Mouse (Mus musculus) intestine, embryonic 15.5 days (tissue): ENCODE results near the gene Actr2. TPM values are rescaled to one million over a fixed set of nuclear protein-coding genes. Genes with fewer than 3 reads are reported as not detected.
"Not testable (repeated sequence)": the region's sequence is repeated elsewhere in the genome, so short reads cannot be mapped to it uniquely, and the experiment has no call there.

ENCODE experiments used
- ATAC-seq: fragments of 200-750 bp; cut with Nextera tagmentation; 2 replicates; pipeline ENCODE4 v1.8.0; 2017; ENCODE audit warnings: moderate TSS enrichment, moderate library complexity
- H3K27ac ChIP-seq: fragments of 300-500 bp; sonication (generic); 2 replicates; pipeline ENCODE4 v1.5.1; 2015; ENCODE audit warnings: mild to moderate bottlenecking, inconsistent platforms
- H3K27me3 ChIP-seq: fragments of 300-500 bp; sonication (generic); replicated peaks from 2 replicates; pipeline ENCODE4 v1.6.1; 2015; ENCODE audit warnings: inconsistent platforms
- H3K36me3 ChIP-seq: fragments of 300-500 bp; sonication (generic); 2 replicates; pipeline ENCODE4 v1.6.1; 2015; ENCODE audit warnings: inconsistent platforms
- H3K4me1 ChIP-seq: fragments of 300-500 bp; sonication (generic); replicated peaks from 2 replicates; pipeline ENCODE4 v1.6.1; 2015; ENCODE audit warnings: inconsistent platforms
- H3K4me2 ChIP-seq: fragments of 300-500 bp; sonication (generic); replicated peaks from 2 replicates; pipeline ENCODE4 v1.6.1; 2015; ENCODE audit warnings: mild to moderate bottlenecking, inconsistent platforms
- H3K4me3 ChIP-seq: fragments of 300-500 bp; sonication (generic); replicated peaks from 2 replicates; pipeline ENCODE4 v1.5.1; 2015; ENCODE audit warnings: inconsistent platforms
- H3K9ac ChIP-seq: fragments of 300-500 bp; sonication (generic); 2 replicates; pipeline ENCODE4 v1.6.1; 2015; ENCODE audit warnings: inconsistent platforms
- H3K9me3 ChIP-seq: fragments of 300-500 bp; sonication (generic); 2 replicates; pipeline ENCODE4 v1.6.1; 2016; ENCODE audit warnings: inconsistent platforms
- WGBS: fragments of 180-500 bp; shearing (Covaris S2); methylation state at CpG from one replicate; pipeline ENCODE4 v1.1.7; 2015; 5-methylcytosine and 5-hydroxymethylcytosine counted together
- polyA plus RNA-seq: library from polyadenylated mRNA; unstranded; fragments of >200 nt; fragmentation: Nextera tagmentation; extraction: Ambion mirVana; gene quantifications from 2 replicates; pipeline ENCODE4 v1.2.1, GENCODE M21; 2015

Actr2 gene
- polyA plus RNA-seq, 1 experiment from 2014 or later: 135 TPM

DNA sequence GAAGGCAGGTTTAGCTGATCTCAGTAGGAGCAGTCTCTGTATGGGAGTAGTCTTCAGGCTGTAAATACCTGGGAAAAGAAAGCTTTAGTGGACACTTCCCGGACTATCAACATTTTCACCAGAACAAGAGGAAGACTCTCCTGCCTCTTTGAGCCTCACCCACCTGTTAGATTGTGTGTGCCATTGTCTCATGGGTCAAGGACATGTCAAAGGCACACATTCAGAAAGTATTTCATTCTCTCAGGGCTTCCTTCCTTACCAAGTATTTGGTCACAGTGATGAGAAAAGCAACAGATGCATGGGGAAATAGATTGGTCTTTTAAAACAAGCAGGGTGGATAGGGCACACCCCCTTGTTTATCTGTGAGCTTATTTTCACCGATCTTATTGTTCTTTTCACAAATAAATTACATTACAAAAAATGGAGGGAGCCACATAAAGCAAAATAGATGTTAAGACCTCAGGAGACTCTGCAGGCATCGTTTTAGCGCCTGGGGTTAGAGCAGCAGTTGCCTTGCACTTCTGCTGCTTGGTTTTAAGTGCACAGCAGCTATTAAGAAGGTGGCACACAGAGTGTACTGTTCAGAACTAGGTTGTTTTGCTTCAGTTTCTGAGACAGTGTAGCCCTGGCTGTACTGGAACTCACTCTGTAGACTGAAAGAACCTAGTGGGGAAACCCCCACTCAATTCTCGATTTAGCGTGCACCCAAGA, 25.9 kb upstream of the Actr2 start:
- no peak for ATAC-seq
- Histone ChIP-seq H3K27me3 (no peaks in the 10 kb centered on the region), H3K9ac (no peak overlapping the region), H3K27ac (no peak overlapping the region), H3K36me3 (no peaks in the 10 kb centered on the region), H3K4me2 (no peak overlapping the region), H3K9me3 (no peaks in the 10 kb centered on the region), H3K4me1 (no peaks in the 10 kb centered on the region), H3K4me3 (no peak overlapping the region)
- WGBS: 89% methylated on average over 6 of the region's 6 CpGs

DNA sequence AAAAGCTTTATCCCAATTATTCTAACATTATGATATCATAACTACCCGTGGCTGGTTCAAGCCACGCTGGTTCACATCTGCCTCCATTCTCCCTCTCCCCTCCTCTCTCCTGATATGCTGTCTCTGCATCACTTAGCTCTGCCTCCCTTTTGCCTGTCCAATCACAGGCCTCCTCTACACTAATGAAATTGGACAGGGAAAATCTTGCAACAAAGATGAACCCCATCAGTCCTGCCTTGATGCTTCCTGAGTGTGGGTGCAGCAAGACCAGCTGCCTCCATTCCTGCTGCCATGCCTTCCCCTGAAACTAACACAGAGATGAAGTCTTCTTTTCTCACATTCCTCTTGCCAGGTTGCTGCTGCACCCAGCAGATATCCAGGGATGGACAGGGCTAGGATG, 25.2 kb upstream of the Actr2 start:
- no peaks in the 10 kb centered on the region for H3K9me3 ChIP-seq
- H3K27ac ChIP-seq: no peak overlapping the region
- H3K9ac ChIP-seq: no peak overlapping the region
- H3K36me3 ChIP-seq: no peaks in the 10 kb centered on the region
- no peaks in the 10 kb centered on the region for H3K4me1 ChIP-seq
- H3K27me3 ChIP-seq: no peaks in the 10 kb centered on the region
- H3K4me2 ChIP-seq: no peak overlapping the region
- H3K4me3 ChIP-seq: no peak overlapping the region
- WGBS: 73% methylated on average over 2 of the region's 2 CpGs
- no peak for ATAC-seq

DNA sequence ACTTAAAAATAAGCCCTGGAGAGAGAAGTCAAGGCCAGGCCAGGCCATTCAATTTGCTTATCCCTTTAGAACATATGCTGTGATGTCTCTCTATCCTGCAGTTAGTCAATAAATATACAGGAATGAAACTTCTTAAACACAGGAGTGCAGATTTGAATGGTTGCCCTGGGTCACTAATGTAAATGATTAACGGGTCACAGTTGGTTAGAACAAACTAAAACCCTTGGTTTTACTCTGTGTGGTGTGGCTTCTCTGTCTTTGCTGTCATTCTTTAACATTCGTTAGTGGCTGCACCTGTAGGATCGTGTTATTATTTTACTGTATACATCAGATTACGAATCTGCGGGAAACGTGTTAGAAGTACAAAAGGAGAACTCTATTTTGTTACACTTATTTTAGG, 23.6 kb upstream of the Actr2 start:
- no peak overlapping the region for H3K4me2 ChIP-seq
- H3K36me3 ChIP-seq: no peaks in the 10 kb centered on the region
- H3K9me3 ChIP-seq: no peaks in the 10 kb centered on the region
- H3K9ac ChIP-seq: no peak overlapping the region
- H3K27ac ChIP-seq: no peak overlapping the region
- H3K4me3 ChIP-seq: no peak overlapping the region
- ATAC-seq: peak; percentile 60; the same call in 1 of the 2 replicates
- 59% methylated on average over 6 of the region's 6 CpGs for WGBS
- no peaks in the 10 kb centered on the region for H3K4me1 ChIP-seq
- H3K27me3 ChIP-seq: no peaks in the 10 kb centered on the region

DNA sequence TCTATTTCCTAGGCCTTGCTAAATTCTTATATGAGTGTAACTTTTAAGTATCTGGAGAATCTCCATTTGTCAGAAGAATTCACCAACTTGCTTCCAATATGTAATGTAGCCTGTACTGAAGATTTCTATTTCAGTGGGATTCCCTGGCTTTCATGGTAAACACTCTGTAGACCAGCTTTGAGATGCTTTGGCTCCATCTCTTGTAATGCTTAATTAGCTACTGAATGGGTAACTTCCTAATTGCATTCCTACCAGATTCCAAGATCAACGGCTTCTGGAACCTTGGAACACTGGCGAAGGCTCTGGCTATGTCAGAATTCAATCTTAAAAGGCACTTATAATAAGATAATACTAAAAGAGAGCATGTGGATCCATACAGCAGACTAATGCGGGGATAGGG, 22.2 kb upstream of the Actr2 start:
- ATAC-seq, H3K27ac ChIP-seq, H3K27me3 ChIP-seq, H3K9me3 ChIP-seq, H3K36me3 ChIP-seq, H3K4me2 ChIP-seq, H3K9ac ChIP-seq, H3K4me3 ChIP-seq, H3K4me1 ChIP-seq: not testable (repeated sequence)
- 73% methylated on average over 3 of the region's 3 CpGs for WGBS

DNA sequence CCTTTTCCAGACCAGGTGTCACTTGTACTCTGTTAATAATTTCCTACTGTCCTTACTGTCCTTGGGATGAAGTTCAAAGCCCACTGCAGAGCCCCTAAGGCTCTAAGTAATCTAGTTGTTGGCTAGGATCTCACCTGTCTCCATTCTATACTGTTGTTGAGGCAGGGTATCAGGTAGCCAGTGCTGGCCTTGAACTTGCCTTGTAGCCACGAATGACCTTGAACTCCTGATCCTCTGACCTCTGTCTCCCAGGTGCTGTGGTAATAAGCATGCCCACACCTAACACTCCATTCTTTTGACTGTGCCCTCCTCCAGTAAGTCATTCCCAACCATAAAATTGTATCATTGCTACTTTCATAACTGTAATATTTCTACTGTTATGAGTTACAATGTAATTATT, 21.0 kb upstream of the Actr2 start:
- WGBS: 83% methylated on average over 1 of the region's 1 CpGs
- Histone ChIP-seq H3K36me3 (no peaks in the 10 kb centered on the region), H3K4me1 (no peaks in the 10 kb centered on the region), H3K27me3 (no peaks in the 10 kb centered on the region), H3K9me3 (no peaks in the 10 kb centered on the region), H3K4me2 (no peak overlapping the region), H3K4me3 (no peak overlapping the region), H3K9ac (no peak overlapping the region), H3K27ac (no peak overlapping the region)
- no peak for ATAC-seq

DNA sequence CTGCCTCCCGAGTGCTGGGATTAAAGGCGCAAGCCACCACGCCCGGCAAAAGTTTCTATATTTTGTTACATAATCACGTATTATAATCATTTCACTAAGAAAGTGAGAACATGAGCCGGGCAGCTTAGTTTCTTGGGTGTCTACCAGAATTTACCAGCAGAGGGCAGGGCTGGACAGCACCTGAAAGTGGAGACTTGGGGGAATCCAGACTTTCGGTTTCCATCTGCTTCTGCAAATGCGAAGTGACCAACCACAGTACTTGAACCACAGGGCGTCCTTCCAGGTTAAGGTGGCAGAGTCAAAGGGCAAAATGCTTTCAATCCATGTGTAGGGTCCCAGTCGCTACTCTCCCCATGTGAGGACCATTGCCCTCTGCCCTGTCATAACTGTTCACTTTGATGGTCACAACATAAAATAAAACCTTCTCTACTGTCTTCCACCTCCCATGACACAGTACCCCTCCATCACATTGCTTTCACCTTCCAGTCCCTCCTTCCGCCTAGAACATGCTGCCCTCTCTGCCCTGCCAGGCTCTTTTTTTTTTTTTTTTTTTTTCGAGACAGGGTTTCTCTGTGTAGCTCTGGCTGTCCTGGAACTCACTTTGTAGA, 20.3 kb upstream of the Actr2 start:
- Histone ChIP-seq H3K4me2 (peak overlapping the region; percentile 44), H3K27me3 (no peaks in the 10 kb centered on the region), H3K9me3 (no peaks in the 10 kb centered on the region), H3K4me3 (no peak overlapping the region), H3K27ac (no peak overlapping the region), H3K4me1 (no peaks in the 10 kb centered on the region), H3K36me3 (no peaks in the 10 kb centered on the region), H3K9ac (no peak overlapping the region)
- WGBS: 48% methylated on average over 12 of the region's 12 CpGs
- peak; percentile 53; the same call in 1 of the 2 replicates for ATAC-seq

DNA sequence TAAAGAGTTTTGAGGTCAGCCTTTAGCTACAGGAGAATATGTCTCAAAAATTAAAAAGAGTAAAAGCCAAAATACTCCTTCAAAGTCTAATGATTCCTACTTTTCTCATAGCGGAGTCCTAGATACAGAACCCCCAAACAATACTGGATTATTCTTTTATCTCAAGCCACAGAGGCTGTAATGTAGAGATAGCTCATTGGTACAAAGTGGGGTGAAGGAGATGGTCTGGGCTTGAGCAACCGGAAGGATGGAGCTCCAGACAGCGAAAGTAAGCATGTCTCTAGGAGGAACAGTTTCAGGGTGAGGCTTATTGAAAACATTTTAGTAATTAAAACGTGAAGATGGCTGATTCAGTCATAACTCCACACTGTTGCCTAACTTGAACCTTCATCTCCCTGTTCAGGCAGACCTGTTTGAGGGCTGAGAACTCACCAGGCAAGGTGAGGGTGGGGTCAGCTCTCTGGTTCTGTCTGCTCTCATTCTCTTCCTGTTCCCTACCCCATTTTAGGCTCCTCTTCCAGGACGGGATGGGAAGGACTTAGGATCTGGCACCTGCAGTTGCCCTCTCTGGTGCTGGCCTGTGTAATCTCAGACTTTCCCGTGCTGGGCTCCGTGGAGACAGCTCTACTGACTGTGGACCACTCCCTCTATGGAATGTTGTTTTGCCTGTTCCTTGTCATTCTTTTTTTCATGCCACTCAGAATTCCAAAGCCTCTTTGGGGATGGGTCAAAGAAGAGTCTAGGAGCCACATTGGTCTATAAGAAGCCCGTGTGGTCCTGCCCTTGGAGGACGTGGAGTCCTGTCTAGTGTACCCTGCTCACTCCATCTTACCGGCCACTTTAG, 14.2 kb upstream of the Actr2 start:
- no peak overlapping the region for H3K4me2 ChIP-seq
- no peak overlapping the region for H3K4me3 ChIP-seq
- H3K27ac ChIP-seq: no peak overlapping the region
- H3K36me3 ChIP-seq: no peaks in the 10 kb centered on the region
- no peaks in the 10 kb centered on the region for H3K4me1 ChIP-seq
- peak; percentile 84 for ATAC-seq
- no peaks in the 10 kb centered on the region for H3K27me3 ChIP-seq
- WGBS: 55% methylated on average over 10 of the region's 10 CpGs
- no peak overlapping the region for H3K9ac ChIP-seq
- H3K9me3 ChIP-seq: no peaks in the 10 kb centered on the region

DNA sequence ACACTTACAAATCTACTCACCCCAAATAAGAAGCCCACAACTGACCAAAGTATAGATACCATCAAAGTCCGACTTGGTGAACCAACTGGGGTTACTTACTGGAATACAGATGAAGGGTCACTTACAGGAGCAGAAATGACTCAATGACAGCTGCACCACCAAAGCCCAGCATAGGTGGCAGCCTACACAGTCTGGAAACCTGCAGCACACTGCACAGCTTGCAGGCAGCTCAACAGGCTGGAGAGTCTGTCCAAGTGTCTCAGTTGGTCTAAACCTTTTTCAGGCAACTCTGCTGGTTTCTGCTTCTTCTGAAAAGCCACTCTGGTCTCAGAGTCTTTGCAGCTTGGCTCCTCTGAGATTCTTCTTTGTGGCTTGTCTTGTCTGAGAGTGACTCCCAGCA, 12.7 kb upstream of the Actr2 start:
- Histone ChIP-seq H3K9ac (no peak overlapping the region), H3K9me3 (no peaks in the 10 kb centered on the region), H3K4me3 (no peak overlapping the region), H3K27me3 (no peaks in the 10 kb centered on the region), H3K27ac (no peak overlapping the region), H3K4me1 (no peaks in the 10 kb centered on the region), H3K4me2 (no peak overlapping the region), H3K36me3 (no peaks in the 10 kb centered on the region)
- no peak for ATAC-seq
- 83% methylated on average over 1 of the region's 1 CpGs for WGBS

DNA sequence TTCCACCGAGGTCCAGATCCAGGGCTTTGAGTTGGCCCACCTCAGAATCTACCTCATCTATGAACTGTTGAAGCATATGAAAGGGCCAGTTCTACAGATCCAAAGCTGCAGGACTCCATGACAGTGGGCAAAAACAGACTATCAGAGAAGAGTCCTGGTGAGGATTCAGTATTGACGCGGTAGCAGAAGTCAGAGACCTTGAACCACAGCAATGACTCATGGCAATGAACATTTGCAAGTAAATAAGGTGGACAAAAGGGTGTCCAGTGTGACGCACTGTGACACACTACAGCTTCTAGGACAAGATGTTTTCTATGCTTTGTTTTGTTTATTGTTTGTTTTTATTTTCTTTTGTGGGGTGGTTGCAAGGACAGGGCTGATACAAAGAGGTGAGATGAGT, 4.0 kb upstream of the Actr2 start:
- WGBS: 89% methylated on average over 4 of the region's 4 CpGs
- no peak for ATAC-seq
- Histone ChIP-seq H3K27ac (no peak overlapping the region), H3K4me2 (no peak overlapping the region), H3K9me3 (no peaks in the 10 kb centered on the region), H3K4me3 (no peak overlapping the region), H3K36me3 (no peaks in the 10 kb centered on the region), H3K4me1 (0 out of 2 replicates have a peak, but pooled peaks cover 4% of the 10 kb centered on the region), H3K9ac (no peak overlapping the region), H3K27me3 (no peaks in the 10 kb centered on the region)

DNA sequence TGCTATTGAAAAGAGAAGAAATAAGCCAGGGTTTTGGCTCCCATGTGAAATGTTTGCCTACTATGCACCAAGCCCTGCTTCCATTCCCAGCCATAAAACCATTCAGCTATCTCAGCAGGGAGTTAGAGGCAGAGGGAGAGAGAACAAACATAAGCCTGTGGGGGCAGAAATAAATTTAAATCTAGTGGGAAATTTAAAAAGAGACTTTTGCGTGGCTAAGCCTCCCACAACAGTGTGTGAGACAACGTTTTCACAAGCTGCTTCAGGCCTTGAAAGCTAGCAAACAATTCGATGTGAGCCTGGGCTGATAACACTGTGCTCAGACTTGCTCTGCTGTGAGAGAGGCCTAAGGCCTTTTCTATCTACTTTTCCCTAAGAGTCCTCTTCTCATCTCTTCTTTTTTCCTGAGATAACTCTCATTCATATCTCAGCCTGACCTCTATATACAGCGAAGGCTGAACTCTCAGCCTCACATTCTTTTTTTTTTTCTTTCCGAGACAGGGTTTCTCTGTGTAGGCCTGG, 3.4 kb upstream of the Actr2 start:
- Histone ChIP-seq H3K4me1 (0 out of 2 replicates have a peak, but pooled peaks cover 4% of the 10 kb centered on the region), H3K27ac (no peak overlapping the region), H3K36me3 (no peaks in the 10 kb centered on the region), H3K4me2 (no peak overlapping the region), H3K27me3 (no peaks in the 10 kb centered on the region), H3K9me3 (no peaks in the 10 kb centered on the region), H3K4me3 (no peak overlapping the region), H3K9ac (no peak overlapping the region)
- WGBS: 72% methylated on average over 5 of the region's 5 CpGs
- ATAC-seq: no peak

DNA sequence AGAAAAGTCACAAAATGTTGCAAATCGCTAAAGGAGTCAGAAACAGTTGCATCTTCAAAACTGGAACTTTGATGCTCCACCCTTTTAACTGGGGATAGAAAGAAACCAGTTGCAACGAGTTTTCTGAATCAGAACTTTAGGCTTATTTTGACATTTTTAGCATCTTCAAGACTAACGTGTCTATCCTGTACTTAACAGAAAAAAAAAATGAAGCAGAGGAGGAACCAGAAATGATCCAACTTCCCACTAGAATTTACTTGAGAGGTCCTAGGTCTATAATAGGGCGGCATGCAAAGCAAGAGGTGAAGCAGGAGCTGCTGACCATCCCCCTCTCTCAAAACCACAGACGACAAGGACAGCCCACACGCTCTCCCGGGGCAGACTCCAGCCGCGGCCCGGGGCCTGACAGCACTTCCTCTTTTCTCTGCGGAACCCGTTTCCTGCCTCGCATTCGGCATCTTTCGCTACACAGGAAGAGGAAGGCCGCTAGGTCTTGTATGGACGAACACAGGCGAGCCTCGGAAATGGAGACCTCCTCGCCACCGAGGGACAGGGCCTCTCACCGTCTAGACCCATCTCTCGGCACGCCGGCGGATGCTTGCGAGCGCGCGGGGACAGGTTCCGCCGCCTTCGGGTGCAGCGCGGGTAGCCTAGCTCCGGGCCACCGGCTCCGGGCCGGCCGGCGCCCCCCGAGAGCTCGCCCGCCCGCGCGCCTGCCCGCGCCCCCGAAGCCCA, 540 bp downstream of the Actr2 start:
- H3K4me3 ChIP-seq: peak overlapping the region; percentile 91
- H3K9me3 ChIP-seq: no peaks in the 10 kb centered on the region
- no peaks in the 10 kb centered on the region for H3K36me3 ChIP-seq
- 0 out of 2 replicates have a peak, but pooled peaks cover 4% of the 10 kb centered on the region for H3K4me1 ChIP-seq
- H3K4me2 ChIP-seq: peak overlapping the region; percentile 66
- WGBS: under 1% methylated on average over 50 of the region's 50 CpGs
- no peaks in the 10 kb centered on the region for H3K27me3 ChIP-seq
- peak; percentile 81 for ATAC-seq
- H3K27ac ChIP-seq: peak overlapping the region; percentile 94
- H3K9ac ChIP-seq: peak overlapping the region; percentile 89

DNA sequence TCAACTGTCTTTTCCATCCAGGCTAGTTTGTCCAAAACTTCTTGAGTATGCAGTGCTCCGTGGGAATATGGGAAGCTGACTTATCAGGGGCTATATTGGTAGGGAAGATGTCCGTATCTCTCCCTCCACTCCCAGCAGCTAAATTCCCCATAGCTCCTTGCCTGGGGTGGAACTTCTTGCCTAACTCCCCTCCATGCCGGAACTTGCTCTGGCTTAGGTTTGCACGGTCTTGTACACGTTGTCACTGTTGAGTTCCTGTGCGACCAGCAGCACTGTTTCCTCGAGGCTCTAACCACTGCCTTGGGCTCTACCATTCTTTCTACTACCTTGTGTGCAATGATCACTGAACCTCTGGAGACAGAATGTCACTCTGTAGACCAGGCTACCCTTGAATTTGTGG, 4.6 kb downstream of the Actr2 start:
- Histone ChIP-seq H3K9me3 (no peaks in the 10 kb centered on the region), H3K36me3 (no peaks in the 10 kb centered on the region), H3K4me1 (no peaks in the 10 kb centered on the region), H3K9ac (no peak overlapping the region), H3K4me2 (no peak overlapping the region), H3K27me3 (no peaks in the 10 kb centered on the region), H3K27ac (no peak overlapping the region), H3K4me3 (no peak overlapping the region)
- ATAC-seq: no peak
- WGBS: 95% methylated on average over 7 of the region's 7 CpGs
